Mouse (Mus musculus) bone marrow, adult 2 months (tissue): ENCODE data around the gene Vps37b.

Experiments
- CTCF ChIP-seq: fragments of 200-500 bp; IDR thresholded peaks from 2 replicates; pipeline ENCODE4 v1.5.1; 2011; ENCODE audit warnings: low read length, control low read depth; ENCODE audit not compliant: control insufficient read depth, insufficient read depth
- POLR2A ChIP-seq: fragments of 200-500 bp; IDR thresholded peaks from 2 replicates; pipeline ENCODE4 v1.6.1; 2011; ENCODE audit warnings: low read depth, mild to moderate bottlenecking, control low read depth, low read length, borderline replicate concordance; ENCODE audit not compliant: control insufficient read depth

- no peak for TF ChIP-seq CTCF
- no peak for TF ChIP-seq POLR2A
Observed at GRCm38 (mm10) chr5:124013747-124014146, 18.3 kb downstream of the Vps37b start.
